Mouse (Mus musculus) limb, embryonic 11.5 days (tissue): ENCODE results near the gene Hpcal4. TPM values are rescaled to one million over a fixed set of nuclear protein-coding genes. Genes with fewer than 3 reads are reported as not detected.

Experiments
- ATAC-seq: fragments of 200-750 bp; cut with Nextera tagmentation; 2 replicates; pipeline ENCODE4 v1.8.0; 2017; ENCODE audit warnings: low read depth; ENCODE audit not compliant: insufficient number of reproducible peaks, low FRiP score, low TSS enrichment
- DNase-seq: peaks from one replicate; pipeline ENCODE4 v3.0.0-alpha.2; 2015; ENCODE audit warnings: low spot score
- H3K27ac ChIP-seq: fragments of 300-500 bp; sonication (generic); replicated peaks from 2 replicates; pipeline ENCODE4 v1.5.1; 2014; ENCODE audit warnings: low read depth, mild to moderate bottlenecking, low read length
- H3K27me3 ChIP-seq: fragments of 300-500 bp; sonication (generic); 2 replicates; pipeline ENCODE4 v1.6.1; 2014; ENCODE audit warnings: mild to moderate bottlenecking, low read length, mixed read lengths; ENCODE audit not compliant: control insufficient read depth, insufficient read depth
- H3K36me3 ChIP-seq: fragments of 300-500 bp; sonication (generic); 2 replicates; pipeline ENCODE4 v1.6.1; 2014; ENCODE audit warnings: mild to moderate bottlenecking, low read length, moderate library complexity, mixed read lengths; ENCODE audit not compliant: control insufficient read depth, insufficient read depth
- H3K4me1 ChIP-seq: fragments of 300-500 bp; sonication (generic); 2 replicates; pipeline ENCODE4 v1.6.1; 2014; ENCODE audit warnings: low read length, mixed read lengths; ENCODE audit not compliant: control insufficient read depth, insufficient read depth
- H3K4me2 ChIP-seq: fragments of 300-500 bp; sonication (generic); 2 replicates; pipeline ENCODE4 v1.6.1; 2014; ENCODE audit warnings: low read depth, mild to moderate bottlenecking, moderate library complexity; ENCODE audit not compliant: severe bottlenecking
- H3K4me3 ChIP-seq: fragments of 300-500 bp; sonication (generic); 2 replicates; pipeline ENCODE4 v1.5.1; 2014; ENCODE audit warnings: low read depth, low read length
- H3K9ac ChIP-seq: fragments of 300-500 bp; sonication (generic); 2 replicates; pipeline ENCODE4 v1.6.1; 2014; ENCODE audit warnings: mild to moderate bottlenecking, low read length
- H3K9me3 ChIP-seq: fragments of 300-500 bp; sonication (generic); 2 replicates; pipeline ENCODE4 v1.6.1; 2016; ENCODE audit warnings: low read length; ENCODE audit not compliant: control insufficient read depth
- WGBS: fragments of 180-500 bp; shearing (Covaris S2); extraction: QIAGEN DNeasy Blood & Tissue Kit; methylation state at CpG from one replicate; pipeline ENCODE4 v1.1.7; 2014; 5-methylcytosine and 5-hydroxymethylcytosine counted together
- polyA plus RNA-seq: library from polyadenylated mRNA; unstranded; fragments of >200 nt; fragmentation: Nextera tagmentation; extraction: Ambion mirVana; gene quantifications from 2 replicates; pipeline ENCODE4 v1.2.1, GENCODE M21; 2014

The Hpcal4 gene
- polyA plus RNA-seq, 1 experiment from 2014 or later: 0.17 TPM

DNA sequence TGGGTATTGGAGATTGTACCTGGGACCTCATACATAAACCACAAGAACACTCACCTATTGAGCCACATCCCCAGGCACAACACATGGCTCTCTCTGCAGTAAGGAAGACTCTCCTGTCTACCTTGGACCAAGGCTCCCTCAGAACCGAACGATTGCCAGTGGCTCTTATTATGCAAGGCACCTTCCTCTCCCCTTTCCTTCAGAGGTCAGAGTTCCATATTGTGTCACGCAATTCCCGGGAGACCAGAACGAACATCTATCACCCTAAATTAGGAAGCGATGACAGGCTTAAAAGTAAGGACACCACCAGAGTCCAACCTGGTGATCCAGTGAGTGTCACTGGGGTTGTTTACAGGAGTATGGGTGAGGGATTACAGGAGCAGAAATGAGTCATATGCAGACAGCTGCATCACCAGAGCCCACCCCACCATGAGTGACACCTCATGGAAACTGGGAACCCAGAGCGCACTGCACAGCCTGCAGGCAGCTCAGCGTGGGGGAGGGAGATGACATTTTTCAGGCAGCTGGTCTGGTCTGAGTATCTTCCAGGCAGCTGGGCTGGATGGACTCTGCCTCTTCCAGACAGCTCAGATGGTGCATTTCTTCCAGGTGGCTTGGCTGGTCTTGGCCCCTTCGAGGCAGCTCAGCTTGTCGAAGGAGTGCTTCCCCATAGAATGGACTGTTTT, 42.8 kb downstream of the Hpcal4 start:
- no peak for ATAC-seq
- Histone ChIP-seq H3K27me3 (0 out of 2 replicates have a peak, but pooled peaks cover 6% of the 10 kb centered on the region), H3K4me3 (no peak overlapping the region)

GRCm38 (mm10) chr4:123227707-123228106, 44.7 kb downstream of the Hpcal4 start:
- H3K4me1 ChIP-seq: peaks cover 9% of the 10 kb centered on the region
- peaks cover 10% of the 10 kb centered on the region for H3K27me3 ChIP-seq
- no peak overlapping the region for H3K27ac ChIP-seq
- H3K9ac ChIP-seq: no peak overlapping the region
- ATAC-seq (no peak), DNase-seq (no peak)
- H3K36me3 ChIP-seq: no peaks in the 10 kb centered on the region
- no peaks in the 10 kb centered on the region for H3K9me3 ChIP-seq
- WGBS: 22% methylated on average over 4 of the region's 4 CpGs
- no peak overlapping the region for H3K4me2 ChIP-seq
- H3K4me3 ChIP-seq: no peak overlapping the region

More for the DNA sequence above, 42.8 kb downstream of the Hpcal4 start:
- Histone ChIP-seq H3K9ac (no peak overlapping the region), H3K36me3 (no peaks in the 10 kb centered on the region), H3K9me3 (no peaks in the 10 kb centered on the region), H3K4me1 (peaks cover 9% of the 10 kb centered on the region), H3K4me2 (no peak overlapping the region), H3K27ac (no peak overlapping the region)
- WGBS: 63% methylated on average over 10 of the region's 10 CpGs
- no peak for DNase-seq

DNA sequence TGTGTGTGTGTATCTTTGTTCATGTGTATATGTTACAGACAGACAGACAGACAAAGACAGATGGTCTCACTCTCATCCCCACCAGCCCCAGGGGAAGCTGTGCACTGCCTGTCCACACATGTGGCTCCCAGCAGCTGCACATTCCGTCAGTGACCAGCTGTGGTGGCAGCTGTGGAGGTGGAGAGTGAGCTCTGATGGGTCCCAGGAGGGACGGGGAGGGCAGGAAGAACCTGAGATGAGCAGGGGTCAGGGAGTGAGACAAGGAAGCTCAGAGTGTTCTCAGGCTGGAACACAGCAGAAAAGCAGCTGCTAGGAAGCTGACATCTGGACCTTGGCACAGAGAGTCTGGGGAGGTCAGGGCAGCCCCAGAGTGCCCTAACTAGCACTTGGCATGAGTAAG, 45.2 kb downstream of the Hpcal4 start:
- no peak overlapping the region for H3K4me3 ChIP-seq
- H3K4me2 ChIP-seq: no peak overlapping the region
- ATAC-seq: no peak
- H3K27ac ChIP-seq: no peak overlapping the region
- H3K9me3 ChIP-seq: no peaks in the 10 kb centered on the region
- H3K27me3 ChIP-seq: peaks cover 15% of the 10 kb centered on the region
- no peak for DNase-seq
- no peak overlapping the region for H3K9ac ChIP-seq
- 8% methylated on average over 2 of the region's 2 CpGs for WGBS
- no peaks in the 10 kb centered on the region for H3K36me3 ChIP-seq
- peaks cover 10% of the 10 kb centered on the region for H3K4me1 ChIP-seq

DNA sequence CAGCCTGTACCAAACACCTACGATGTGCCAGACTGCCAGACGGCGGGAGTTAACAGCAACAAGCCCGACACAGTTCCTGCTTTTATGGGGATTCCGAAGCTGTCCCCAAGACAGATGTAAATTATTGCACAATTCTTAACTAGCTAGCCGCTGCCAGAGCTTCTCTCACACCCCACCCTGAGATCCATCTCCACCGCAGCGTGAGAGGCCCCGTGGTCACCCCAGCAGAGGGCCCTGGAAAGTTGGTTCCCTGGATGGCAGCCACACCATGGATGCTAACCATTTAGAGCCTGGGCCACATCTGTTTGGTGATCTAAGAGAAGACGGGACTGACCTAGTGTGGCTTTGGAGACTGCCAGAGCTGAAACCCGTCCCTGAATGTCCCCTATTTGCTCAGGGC, 46.1 kb downstream of the Hpcal4 start:
- ATAC-seq: no peak
- Histone ChIP-seq H3K4me1 (peaks cover 17% of the 10 kb centered on the region), H3K36me3 (no peaks in the 10 kb centered on the region), H3K9me3 (no peaks in the 10 kb centered on the region), H3K27me3 (peaks cover 23% of the 10 kb centered on the region), H3K4me2 (no peak overlapping the region), H3K27ac (no peak overlapping the region), H3K9ac (no peak overlapping the region), H3K4me3 (no peak overlapping the region)
- 43% methylated on average over 11 of the region's 11 CpGs for WGBS
- DNase-seq: no peak

DNA sequence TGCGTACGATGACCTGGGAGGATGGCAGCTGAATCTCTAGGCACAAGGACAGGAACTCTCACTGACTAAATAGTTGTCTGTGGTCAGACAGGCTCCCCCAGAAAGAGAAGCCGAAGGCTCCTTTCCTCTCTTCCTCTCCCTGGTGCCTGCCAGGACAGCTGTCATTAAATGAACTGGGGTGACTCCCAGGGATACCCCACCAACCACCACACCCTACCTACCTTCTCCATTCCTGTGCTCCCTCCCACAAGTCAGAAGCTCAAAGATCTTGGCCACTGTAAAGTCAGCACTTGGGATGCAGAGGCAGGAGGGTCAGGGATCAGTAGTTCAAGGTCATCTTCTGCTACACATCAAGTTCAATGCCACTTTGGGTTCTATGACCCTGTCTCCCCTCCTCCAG, 49.8 kb downstream of the Hpcal4 start:
- 74% methylated on average over 3 of the region's 3 CpGs for WGBS
- Histone ChIP-seq H3K4me3 (no peak overlapping the region), H3K9ac (no peak overlapping the region), H3K4me2 (no peak overlapping the region), H3K27me3 (peaks cover 27% of the 10 kb centered on the region), H3K27ac (no peak overlapping the region), H3K9me3 (no peaks in the 10 kb centered on the region), H3K4me1 (peaks cover 24% of the 10 kb centered on the region), H3K36me3 (no peaks in the 10 kb centered on the region)
- no peak for ATAC-seq
- DNase-seq: no peak

GRCm38 (mm10) chr4:123233492-123234084, 50.6 kb downstream of the Hpcal4 start, which contains the start of gene Heyl:
Heyl (plus strand) TSS chr4:123233556.
- Histone ChIP-seq H3K4me2 (peak within 1 kb of the TSS; percentile 86), H3K36me3 (no peaks in the 10 kb centered on the region), H3K9ac (peak within 1 kb of the TSS; percentile 30; the same call in 1 of the 2 replicates), H3K27me3 (peaks cover 24% of the 10 kb centered on the region), H3K4me3 (peak within 1 kb of the TSS; percentile 37), H3K27ac (no peak within 1 kb of the TSS), H3K9me3 (no peaks in the 10 kb centered on the region), H3K4me1 (peaks cover 20% of the 10 kb centered on the region)
- peak; percentile 46 for DNase-seq
- 2% methylated on average over 46 of the region's 52 CpGs for WGBS
- ATAC-seq: no peak

DNA sequence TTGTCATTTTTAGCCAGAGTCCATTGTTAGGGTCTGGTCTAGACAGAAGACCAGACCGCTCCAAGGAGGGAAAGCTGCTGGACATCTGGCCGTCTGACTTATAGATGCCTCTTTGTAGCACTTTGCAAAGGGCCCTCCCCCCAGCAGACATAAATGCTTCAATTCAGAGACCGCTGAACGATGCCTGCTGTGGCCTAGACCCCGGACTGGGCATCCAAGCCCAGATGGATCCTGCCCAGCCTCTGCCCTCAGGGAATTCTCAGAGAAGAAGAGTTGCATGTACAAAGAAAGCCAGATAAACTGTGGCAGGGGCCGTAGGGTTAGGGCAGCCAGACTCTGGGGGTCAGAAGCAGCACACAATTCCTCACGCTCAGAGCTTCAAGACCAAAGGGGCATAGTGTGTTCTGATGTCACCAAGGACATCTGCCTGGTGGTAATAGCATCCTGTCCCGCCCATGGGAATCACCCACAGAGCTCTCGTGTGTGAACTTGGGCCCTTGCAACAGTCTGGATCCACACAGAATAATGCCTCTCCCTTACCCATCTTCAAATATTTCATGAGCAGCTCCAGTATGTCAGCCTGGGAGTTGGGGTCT, 52.9 kb downstream of the Hpcal4 start:
- Histone ChIP-seq H3K4me3 (no peak overlapping the region), H3K9me3 (no peaks in the 10 kb centered on the region), H3K9ac (no peak overlapping the region), H3K4me1 (peaks cover 29% of the 10 kb centered on the region), H3K36me3 (no peaks in the 10 kb centered on the region), H3K4me2 (no peak overlapping the region), H3K27me3 (peaks cover 20% of the 10 kb centered on the region), H3K27ac (no peak overlapping the region)
- DNase-seq: no peak
- WGBS: 65% methylated on average over 9 of the region's 9 CpGs
- ATAC-seq: no peak

DNA sequence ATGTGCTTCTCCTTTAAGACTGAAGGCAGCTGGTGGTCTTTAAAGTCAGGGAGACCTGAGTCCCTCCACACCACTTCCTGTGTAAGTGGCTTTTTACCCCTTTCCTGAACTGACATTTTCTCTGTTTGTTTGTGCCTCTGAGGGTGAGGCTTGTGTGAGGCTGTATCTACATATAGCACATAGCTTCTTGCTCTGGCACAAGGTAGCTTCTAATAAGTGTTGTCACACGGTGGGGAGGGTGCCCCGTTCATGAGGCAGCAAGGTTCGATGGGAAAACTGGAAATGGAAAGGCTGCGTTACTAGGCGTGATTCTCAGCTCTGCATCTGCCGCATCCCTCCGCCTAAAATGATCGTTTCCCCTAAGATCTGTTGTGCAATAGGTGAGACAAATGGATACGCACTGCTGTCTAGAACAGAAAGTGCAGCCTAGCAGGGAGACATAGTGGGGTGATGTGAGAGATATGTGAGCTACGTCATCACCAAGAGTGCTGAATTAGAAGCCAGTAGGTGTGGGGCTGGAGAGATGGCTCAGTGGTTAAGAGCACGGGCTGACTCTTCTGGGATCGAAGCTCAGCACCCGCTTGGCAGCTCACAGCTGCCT, 53.5 kb downstream of the Hpcal4 start:
- Histone ChIP-seq H3K9me3 (no peaks in the 10 kb centered on the region), H3K4me1 (peaks cover 29% of the 10 kb centered on the region), H3K4me2 (no peak overlapping the region), H3K27ac (no peak overlapping the region), H3K9ac (no peak overlapping the region), H3K27me3 (peaks cover 20% of the 10 kb centered on the region), H3K36me3 (no peaks in the 10 kb centered on the region), H3K4me3 (no peak overlapping the region)
- ATAC-seq (no peak), DNase-seq (no peak)
- WGBS: 84% methylated on average over 13 of the region's 13 CpGs
